In the genomic region with DNA sequence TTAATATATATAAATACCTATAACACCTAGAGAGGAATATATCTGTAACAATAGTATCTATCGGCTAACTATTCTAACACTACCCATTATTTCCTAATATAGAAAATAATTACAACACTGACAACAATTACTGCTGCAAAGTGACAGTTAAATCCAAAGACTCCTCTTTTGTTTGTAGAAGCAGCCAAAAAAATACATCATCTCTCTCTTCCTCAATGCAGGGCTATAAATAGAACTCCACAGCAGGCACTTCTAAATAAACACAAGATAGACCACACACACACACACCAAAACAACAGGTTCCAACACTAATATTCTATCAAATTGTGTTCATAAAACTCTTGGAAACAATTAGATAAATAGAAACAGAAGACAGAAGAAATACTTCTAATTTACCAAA, we compare ENCODE assay signal across 18 mouse cellular contexts.
"Had no signal": no experiment of that assay in that cellular context is flagged by ENCODE, and none has a peak within 500 bp of the region (broad histone marks: within the 10 kb centered on the region; RNA-seq: fewer than 3 reads in every experiment).

No protein-coding gene starts in this region.

- ATAC-seq: liver, embryonic 12.5 days; midbrain, embryonic 13.5 days; midbrain, embryonic 16.5 days had no signal

- H3K4me2 ChIP-seq: kidney, embryonic 15.5 days; limb, embryonic 12.5 days; limb, embryonic 15.5 days; liver, embryonic 12.5 days; liver, embryonic 15.5 days; midbrain, embryonic 13.5 days had no signal

- H3K9me3 ChIP-seq: kidney, embryonic 15.5 days; limb, embryonic 12.5 days; limb, embryonic 15.5 days; liver, embryonic 12.5 days; liver, embryonic 15.5 days; megakaryocyte, embryonic 14.5 days; midbrain, embryonic 10.5 days; midbrain, embryonic 13.5 days had no signal

- H3K9ac ChIP-seq: kidney, embryonic 15.5 days; limb, embryonic 12.5 days; limb, embryonic 15.5 days; liver, embryonic 12.5 days; liver, embryonic 15.5 days; midbrain, embryonic 13.5 days had no signal

- H3K27me3 ChIP-seq: kidney, embryonic 15.5 days; limb, embryonic 12.5 days; limb, embryonic 15.5 days; liver, embryonic 12.5 days; liver, embryonic 15.5 days; midbrain, embryonic 13.5 days had no signal

- DNase-seq: kidney, adult 8-10 months; kidney, postnatal 14 days; kidney, postnatal 4 days; layer of hippocampus, postnatal 36 days; left cerebral cortex, postnatal 4 days; lung, adult 18-20 months; lung, postnatal 14 days; thymus, adult 18-20 months; thymus, postnatal 36 days had no signal

- H3K27ac ChIP-seq: kidney, embryonic 15.5 days; limb, embryonic 12.5 days; limb, embryonic 15.5 days; liver, embryonic 12.5 days; liver, embryonic 15.5 days; midbrain, embryonic 10.5 days; midbrain, embryonic 13.5 days had no signal

- H3K4me1 ChIP-seq: limb, embryonic 12.5 days had no signal

- H3K4me3 ChIP-seq: kidney, embryonic 15.5 days; limb, embryonic 12.5 days; limb, embryonic 15.5 days; liver, embryonic 12.5 days; liver, embryonic 15.5 days; megakaryocyte, embryonic 14.5 days; midbrain, embryonic 10.5 days; midbrain, embryonic 13.5 days had no signal

- H3K36me3 ChIP-seq: liver, embryonic 15.5 days had no signal
